Mouse (Mus musculus) liver, postnatal 0 days (tissue): Measurements from ENCODE around the gene Mrap. TPM values are rescaled to one million over a fixed set of nuclear protein-coding genes. Genes with fewer than 3 reads are reported as not detected.
A peak's percentile ranks its signal among the peaks of the same experiment; 100 is the strongest.

Source experiments
- ATAC-seq: fragments of 200-750 bp; cut with Nextera tagmentation; 2 replicates; pipeline ENCODE4 v1.8.0; 2017; ENCODE audit warnings: mild to moderate bottlenecking, moderate library complexity
- DNase-seq: peaks from one replicate; pipeline ENCODE4 v3.0.0-alpha.2; 2016
- H3K27ac ChIP-seq: fragments of 300-500 bp; sonication (generic); 2 replicates; pipeline ENCODE4 v1.5.1; 2014; ENCODE audit warnings: antibody characterized with exemption, moderate library complexity, mild to moderate bottlenecking, low read depth
- H3K27me3 ChIP-seq: fragments of 300-500 bp; sonication (generic); 2 replicates; pipeline ENCODE4 v1.6.1; 2014; ENCODE audit warnings: low read length, control low read depth, mixed read lengths; ENCODE audit not compliant: insufficient read depth
- H3K36me3 ChIP-seq: fragments of 300-500 bp; sonication (generic); replicated peaks from 2 replicates; pipeline ENCODE4 v1.6.1; 2014; ENCODE audit warnings: mild to moderate bottlenecking, control low read depth, low read length, moderate library complexity, mixed read lengths; ENCODE audit not compliant: insufficient read depth
- H3K4me1 ChIP-seq: fragments of 300-500 bp; sonication (generic); 2 replicates; pipeline ENCODE4 v1.6.1; 2014; ENCODE audit warnings: antibody characterized with exemption, mild to moderate bottlenecking, control low read depth; ENCODE audit not compliant: insufficient read depth
- H3K4me2 ChIP-seq: fragments of 300-500 bp; sonication (generic); 2 replicates; pipeline ENCODE4 v1.6.1; 2014; ENCODE audit warnings: low read depth, mild to moderate bottlenecking, low read length, moderate library complexity, mixed read lengths
- H3K4me3 ChIP-seq: fragments of 300-500 bp; sonication (generic); 2 replicates; pipeline ENCODE4 v1.5.1; 2014; ENCODE audit warnings: low read depth, low read length
- H3K9ac ChIP-seq: fragments of 300-500 bp; sonication (generic); replicated peaks from 2 replicates; pipeline ENCODE4 v1.6.1; 2014; ENCODE audit warnings: mild to moderate bottlenecking, moderate library complexity
- H3K9me3 ChIP-seq: fragments of 300-500 bp; sonication (generic); 2 replicates; pipeline ENCODE4 v1.6.1; 2016; ENCODE audit warnings: mild to moderate bottlenecking, control low read depth, low read length, mixed read lengths
- CTCF ChIP-seq: sonication (generic); IDR thresholded peaks from 2 replicates; pipeline ENCODE4 v1.5.1; 2016; ENCODE audit warnings: antibody characterized with exemption, low read depth
- EP300 ChIP-seq: IDR thresholded peaks from 2 replicates; pipeline ENCODE4 v1.6.1; 2016; ENCODE audit warnings: antibody characterized with exemption, low read depth, mild to moderate bottlenecking
- WGBS: fragments of 180-500 bp; shearing (Covaris S2); extraction: QIAGEN DNeasy Blood & Tissue Kit; methylation state at CpG from one replicate; pipeline ENCODE4 v1.1.7; 2014; ENCODE audit not compliant: insufficient replicate concordance; 5-methylcytosine and 5-hydroxymethylcytosine counted together
- polyA plus RNA-seq: library from polyadenylated mRNA; unstranded; fragments of >200 nt; fragmentation: Nextera tagmentation; extraction: Ambion mirVana; gene quantifications from 2 replicates; pipeline ENCODE4 v1.2.1, GENCODE M21; 2015

The Mrap gene
- polyA plus RNA-seq, 1 experiment from 2014 or later = 45.3 TPM

DNA sequence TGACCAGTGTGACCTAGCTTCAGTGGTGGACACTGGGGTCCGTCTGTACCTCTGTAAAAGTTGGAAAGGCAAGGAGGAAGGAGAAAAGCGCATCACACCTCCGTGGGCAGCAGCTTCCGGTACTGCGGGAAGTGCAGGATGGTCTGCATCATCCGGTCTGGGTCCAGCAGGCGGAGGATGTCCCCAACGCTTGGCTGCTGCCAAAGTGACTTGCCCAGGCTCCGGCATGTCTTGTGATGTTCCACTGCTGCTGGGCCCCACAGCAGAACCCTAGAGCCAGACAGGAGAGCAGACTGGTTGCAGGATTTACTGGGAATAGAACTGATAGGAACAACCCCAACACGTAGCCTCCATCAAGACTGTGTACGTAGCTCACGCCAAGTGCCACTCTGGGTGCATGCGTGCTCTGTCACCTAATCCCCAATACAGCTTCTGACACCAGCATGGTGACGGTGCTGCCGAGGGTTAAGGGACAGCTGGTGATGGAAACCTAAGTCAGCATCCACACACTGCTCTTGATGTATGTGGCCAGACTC lies 29.0 kb downstream of the Mrap start:
- 85% methylated on average over 15 of the region's 15 CpGs for WGBS
- Histone ChIP-seq H3K27me3 (no peaks in the 10 kb centered on the region), H3K4me1 (no peaks in the 10 kb centered on the region), H3K4me3 (no peak overlapping the region), H3K9me3 (no peaks in the 10 kb centered on the region), H3K4me2 (no peak overlapping the region), H3K36me3 (peaks cover 31% of the 10 kb centered on the region), H3K9ac (no peak overlapping the region), H3K27ac (no peak overlapping the region)
- DNase-seq = no peak
- TF ChIP-seq CTCF = no peak
- TF ChIP-seq EP300 = no peak
- ATAC-seq = no peak

DNA sequence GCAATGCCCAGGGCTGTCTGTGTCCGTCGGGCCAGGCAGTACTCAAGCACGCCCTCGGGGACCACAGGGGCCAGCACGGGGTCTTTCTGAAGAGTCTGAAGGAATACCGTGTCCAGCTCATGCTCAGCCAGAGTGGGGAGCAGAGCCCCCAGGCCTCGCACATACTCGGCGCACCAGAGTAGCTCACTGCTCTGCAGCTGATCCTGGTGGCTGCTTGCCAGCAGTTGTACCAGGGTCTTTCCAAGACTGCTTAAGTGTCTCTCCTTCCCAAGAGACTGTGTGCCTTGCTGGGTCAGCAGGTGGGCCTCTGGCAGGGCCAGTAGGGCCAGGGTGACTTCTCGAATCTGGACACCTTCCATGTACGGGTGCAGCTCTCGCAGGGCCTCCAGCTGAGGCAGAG lies 36.2 kb downstream of the Mrap start:
- peaks cover under 1% of the 10 kb centered on the region; the same call in 1 of the 2 replicates for H3K4me1 ChIP-seq
- no peak overlapping the region for H3K27ac ChIP-seq
- no peak overlapping the region for H3K4me3 ChIP-seq
- no peak overlapping the region for H3K4me2 ChIP-seq
- WGBS = 92% methylated on average over 12 of the region's 12 CpGs
- no peaks in the 10 kb centered on the region for H3K9me3 ChIP-seq
- no peak for ATAC-seq
- no peak overlapping the region for H3K9ac ChIP-seq
- peaks cover 42% of the 10 kb centered on the region for H3K36me3 ChIP-seq
- H3K27me3 ChIP-seq = no peaks in the 10 kb centered on the region
- TF ChIP-seq EP300 = no peak
- TF ChIP-seq CTCF = no peak
- DNase-seq = no peak

DNA sequence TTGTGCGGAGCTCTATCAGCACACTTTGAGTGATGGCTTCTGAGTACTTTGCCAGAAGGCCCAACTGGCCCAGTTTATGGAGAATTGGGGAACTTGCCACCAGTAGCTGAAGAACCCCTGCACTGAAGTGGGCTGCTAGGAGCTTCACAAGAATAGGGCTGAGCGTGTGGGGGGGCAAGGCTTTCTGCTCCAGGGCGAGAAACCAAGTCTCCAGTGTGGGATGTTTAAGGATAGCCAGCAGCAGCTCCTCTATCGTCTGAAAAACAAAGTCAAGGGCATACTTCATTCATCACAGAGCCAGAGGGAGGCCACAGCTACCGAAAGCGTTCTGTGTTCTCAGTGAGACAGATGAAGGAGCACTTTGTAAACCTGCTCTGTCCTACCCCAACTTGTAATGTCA lies 36.6 kb downstream of the Mrap start:
- TF ChIP-seq CTCF = no peak
- TF ChIP-seq EP300 = no peak
- no peak for DNase-seq
- no peak for ATAC-seq
- Histone ChIP-seq H3K27ac (no peak overlapping the region), H3K4me3 (no peak overlapping the region), H3K27me3 (no peaks in the 10 kb centered on the region), H3K36me3 (peaks cover 39% of the 10 kb centered on the region), H3K4me2 (no peak overlapping the region), H3K4me1 (peaks cover 4% of the 10 kb centered on the region; the same call in 1 of the 2 replicates), H3K9me3 (no peaks in the 10 kb centered on the region), H3K9ac (no peak overlapping the region)
- 83% methylated on average over 6 of the region's 6 CpGs for WGBS

DNA sequence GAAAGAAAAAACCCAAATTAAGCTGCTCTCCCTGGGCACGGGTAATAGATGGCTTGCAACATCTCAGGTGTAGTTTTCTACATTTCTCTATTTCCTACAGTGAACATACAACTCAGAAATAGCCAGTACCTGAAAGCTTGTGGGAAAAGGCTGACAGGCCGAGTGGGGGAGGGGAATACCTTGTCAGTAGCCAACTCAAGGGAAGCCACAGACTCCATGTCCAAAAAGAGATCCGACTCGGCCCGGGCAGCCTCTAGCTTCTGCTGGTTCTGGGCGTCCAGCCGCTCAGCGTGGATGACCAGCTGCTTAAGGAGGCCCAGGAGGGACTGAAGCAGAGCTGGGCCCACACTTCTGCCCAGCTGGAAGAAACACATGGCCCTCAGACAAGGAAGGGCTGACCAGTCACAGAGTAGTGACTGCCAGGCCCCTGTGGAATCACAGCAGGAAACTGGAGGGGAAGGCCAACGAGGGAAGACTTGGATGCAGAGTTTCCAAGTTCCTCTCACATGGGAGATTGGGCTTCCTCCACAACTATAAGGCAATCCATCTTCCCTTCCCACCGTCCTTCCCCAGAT lies 38.0 kb downstream of the Mrap start:
- ATAC-seq (no peak), DNase-seq (no peak)
- TF ChIP-seq CTCF = no peak
- no peak for TF ChIP-seq EP300
- Histone ChIP-seq H3K27ac (no peak overlapping the region), H3K4me3 (no peak overlapping the region), H3K36me3 (peaks cover 42% of the 10 kb centered on the region), H3K9ac (no peak overlapping the region), H3K4me2 (no peak overlapping the region), H3K9me3 (no peaks in the 10 kb centered on the region), H3K4me1 (peaks cover 7% of the 10 kb centered on the region), H3K27me3 (no peaks in the 10 kb centered on the region)
- WGBS = 83% methylated on average over 10 of the region's 10 CpGs

DNA sequence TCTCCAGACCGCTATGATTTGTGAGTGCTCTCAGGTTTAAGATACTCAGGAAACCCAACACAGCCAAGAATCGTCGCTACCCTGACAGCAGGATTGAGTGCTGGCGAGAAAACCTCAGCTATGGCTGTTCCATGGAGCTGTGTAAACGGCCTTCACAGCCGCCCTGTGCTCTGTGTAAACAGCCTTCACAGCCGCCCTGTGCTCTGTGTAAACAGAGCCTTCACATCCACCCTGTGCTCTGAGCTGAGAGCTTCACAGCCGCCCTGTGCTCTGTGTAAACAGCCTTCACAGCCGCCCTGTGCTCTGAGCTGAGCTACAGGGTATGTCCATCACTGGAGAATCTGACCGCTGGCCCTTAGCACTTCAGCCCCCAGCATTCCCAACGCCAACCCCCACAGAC lies 41.8 kb downstream of the Mrap start:
- Histone ChIP-seq H3K27ac (0 out of 2 replicates have a peak overlapping the region, but pooled peaks have one; percentile 24), H3K4me1 (peaks cover 7% of the 10 kb centered on the region), H3K4me3 (no peak overlapping the region), H3K9me3 (no peaks in the 10 kb centered on the region), H3K9ac (no peak overlapping the region), H3K36me3 (peaks cover 40% of the 10 kb centered on the region), H3K27me3 (no peaks in the 10 kb centered on the region), H3K4me2 (no peak overlapping the region)
- TF ChIP-seq EP300 (no peak), CTCF (no peak)
- ATAC-seq (peak; percentile 98), DNase-seq (peak; percentile 58)
- WGBS = 63% methylated on average over 11 of the region's 11 CpGs

DNA sequence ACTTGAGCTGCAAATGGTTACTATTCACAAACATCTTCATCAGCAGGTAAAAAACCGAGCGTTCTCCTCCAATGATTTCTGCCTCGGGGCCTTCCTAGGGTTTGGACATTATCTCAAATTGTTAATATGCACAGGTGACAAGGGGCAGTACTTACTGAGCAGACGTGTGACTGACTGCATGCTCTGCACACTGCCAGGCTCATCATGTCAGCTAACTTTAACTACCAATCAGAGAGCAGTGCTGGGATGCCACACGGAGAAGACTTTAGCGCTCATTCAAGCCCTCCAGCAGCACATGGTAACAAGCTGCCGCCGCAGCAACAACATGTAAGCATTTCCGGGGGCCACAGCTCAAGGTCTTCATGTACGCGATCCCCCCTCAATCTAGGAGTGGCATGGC lies 45.3 kb downstream of the Mrap start:
- ATAC-seq (no peak), DNase-seq (no peak)
- peaks cover 39% of the 10 kb centered on the region for H3K36me3 ChIP-seq
- no peaks in the 10 kb centered on the region for H3K27me3 ChIP-seq
- H3K4me2 ChIP-seq = no peak overlapping the region
- no peak overlapping the region for H3K27ac ChIP-seq
- no peak overlapping the region for H3K4me3 ChIP-seq
- no peak overlapping the region for H3K9ac ChIP-seq
- TF ChIP-seq CTCF (no peak), EP300 (no peak)
- H3K4me1 ChIP-seq = peaks cover 7% of the 10 kb centered on the region
- 90% methylated on average over 11 of the region's 11 CpGs for WGBS
- H3K9me3 ChIP-seq = no peaks in the 10 kb centered on the region
